Mouse (Mus musculus) ES-E14 (cell line): ENCODE results near the gene Fkbp4. TPM values are rescaled to one million over a fixed set of nuclear protein-coding genes. Genes with fewer than 3 reads are reported as not detected.

Experiments used
- DNase-seq: peaks from one replicate; pipeline ENCODE4 v3.0.0-alpha.2; 2013; ENCODE audit warnings: low read depth, low spot score
- H3K27ac ChIP-seq: 2 replicates; pipeline ENCODE4 v1.5.1; 2012; ENCODE audit warnings: low read depth, mild to moderate bottlenecking, low read length, moderate library complexity, mixed read lengths; ENCODE audit not compliant: poor library complexity, insufficient read depth, severe bottlenecking
- H3K36me3 ChIP-seq: 2 replicates; pipeline ENCODE4 v1.6.1; 2012; ENCODE audit warnings: mild to moderate bottlenecking, low read length, moderate library complexity, mixed read lengths; ENCODE audit not compliant: control insufficient read depth, poor library complexity, insufficient read depth, severe bottlenecking
- H3K4me1 ChIP-seq, 2 experiments: fragments of 150-350 bp in 1 of 2; sonication (generic) in 1 of 2; 2 replicates each; pipeline ENCODE4 v1.6.1; 2012; ENCODE audit warnings: low read length in 2 of 2, mild to moderate bottlenecking in 1 of 2, mixed read lengths in 1 of 2; ENCODE audit not compliant: control insufficient read depth in 2 of 2, insufficient read depth in 2 of 2, poor library complexity in 1 of 2
- H3K4me3 ChIP-seq, 2 experiments: fragments of 150-350 bp in 1 of 2; sonication (generic) in 1 of 2; 2 replicates each; pipeline ENCODE4 v1.5.1; 2012; ENCODE audit warnings: low read length in 2 of 2, low read depth in 1 of 2, mild to moderate bottlenecking in 1 of 2, mixed read lengths in 1 of 2; ENCODE audit not compliant: insufficient read depth in 1 of 2, poor library complexity in 1 of 2, severe bottlenecking in 1 of 2
- H3K9ac ChIP-seq: 2 replicates; pipeline ENCODE4 v1.6.1; 2012; ENCODE audit warnings: low read depth, mild to moderate bottlenecking, low read length, mixed read lengths; ENCODE audit not compliant: poor library complexity, insufficient read depth, severe bottlenecking
- H3K9me3 ChIP-seq: fragments of 150-350 bp; sonication (generic); 2 replicates; pipeline ENCODE4 v1.6.1; 2012; ENCODE audit warnings: low read depth, mild to moderate bottlenecking, low read length; ENCODE audit not compliant: control insufficient read depth, insufficient read depth
- CHD2 ChIP-seq: IDR thresholded peaks from 2 replicates; pipeline ENCODE4 v1.6.1; 2014; ENCODE audit warnings: mild to moderate bottlenecking, low read depth, low read length, inconsistent platforms
- HCFC1 ChIP-seq: IDR thresholded peaks from 2 replicates; pipeline ENCODE4 v1.6.1; 2012; ENCODE audit warnings: low read length, inconsistent platforms, borderline replicate concordance; ENCODE audit not compliant: insufficient read depth
- MAFK ChIP-seq: IDR thresholded peaks from 2 replicates; pipeline ENCODE4 v1.6.1; 2014; ENCODE audit warnings: mild to moderate bottlenecking, low read depth, low read length, inconsistent platforms; ENCODE audit not compliant: insufficient read depth
- ZC3H11A ChIP-seq: IDR thresholded peaks from 2 replicates; pipeline ENCODE4 v1.6.1; 2012; ENCODE audit warnings: low read depth, mild to moderate bottlenecking, inconsistent platforms, low read length, borderline replicate concordance
- ZNF384 ChIP-seq: IDR thresholded peaks from 2 replicates; pipeline ENCODE4 v1.6.1; 2012; ENCODE audit warnings: low read depth, low read length, inconsistent platforms
- in situ Hi-C, 2 experiments: fragments of 600-800 bp; cut with MboI; formaldehyde crosslinking; loops; one replicate each; pipeline ENCODE4 v1.15.1; 2025; ENCODE audit warnings: low sequenced_read_pairs in 2 of 2, inconsistent platforms in 1 of 2; ENCODE audit not compliant: unreplicated experiment in 2 of 2
- total RNA-seq: library from RNA; depleted of rRNA; stranded (reverse); fragments of 300-350 nt; gene quantifications from 2 replicates; pipeline ENCODE4 v1.2.3, GENCODE M21; 2012

Fkbp4 gene
- total RNA-seq, 1 experiment, result 396 TPM

DNA sequence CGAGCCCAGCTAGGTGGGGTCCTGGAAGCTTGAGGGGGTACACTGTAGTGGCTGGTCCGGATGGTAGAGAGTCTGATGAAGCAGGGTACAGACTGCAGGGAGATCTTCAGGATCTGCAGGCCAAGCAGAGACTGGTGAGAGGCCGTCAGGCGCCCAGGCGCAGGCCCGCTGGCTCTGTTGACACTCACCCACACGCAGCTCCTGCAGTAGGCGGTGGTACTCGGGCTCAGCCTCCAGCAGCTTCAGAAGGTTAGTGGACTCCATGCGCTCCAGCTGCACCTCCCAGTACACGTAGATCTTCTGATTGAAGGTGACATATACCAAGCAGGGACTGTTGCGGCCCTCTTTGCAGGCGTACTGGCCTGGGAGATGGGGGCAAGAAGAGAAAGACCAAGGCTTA lies 28.2 kb downstream of the Fkbp4 start:
- Histone ChIP-seq H3K4me1 (peaks cover 4 to 13% of the 10 kb centered on the region in 2 experiments; a peak in 2 of 4 replicates), H3K36me3 (peaks cover 40% of the 10 kb centered on the region), H3K4me3 (no peak overlapping the region), H3K9me3 (no peaks in the 10 kb centered on the region), H3K27ac (no peak overlapping the region), H3K9ac (no peak overlapping the region)
- DNase-seq, result no peak
- in situ Hi-C loops, result no loop called here
- TF ChIP-seq HCFC1, result no peak
- no peak for TF ChIP-seq MAFK
- no peak for TF ChIP-seq ZNF384
- TF ChIP-seq ZC3H11A, result no peak
- no peak for TF ChIP-seq CHD2

GRCm38 (mm10) chr6:128408544-128409125 lies 29.8 kb downstream of the Fkbp4 start:
- TF ChIP-seq MAFK (no peak), CHD2 (no peak), ZC3H11A (no peak), ZNF384 (no peak), HCFC1 (no peak)
- peaks cover 40% of the 10 kb centered on the region for H3K36me3 ChIP-seq

GRCm38 (mm10) chr6:128404708-128405107 lies 33.8 kb downstream of the Fkbp4 start:
- no peak overlapping the region for H3K27ac ChIP-seq
- H3K4me3 ChIP-seq, result no peak overlapping the region
- DNase-seq, result no peak
- no peaks in the 10 kb centered on the region for H3K9me3 ChIP-seq
- H3K4me1 ChIP-seq, result peaks cover 4 to 9% of the 10 kb centered on the region in 2 experiments; a peak in 2 of 4 replicates
- peaks cover 13% of the 10 kb centered on the region for H3K36me3 ChIP-seq
- no peak overlapping the region for H3K9ac ChIP-seq
- in situ Hi-C loops, result no loop called here
- no peak for TF ChIP-seq CHD2
- no peak for TF ChIP-seq ZC3H11A
- no peak for TF ChIP-seq HCFC1
- TF ChIP-seq ZNF384, result no peak
- no peak for TF ChIP-seq MAFK

More at GRCm38 (mm10) chr6:128408544-128409125, 29.8 kb downstream of the Fkbp4 start:
- in situ Hi-C loops, result no loop called here
- DNase-seq, result peak; percentile 24
- Histone ChIP-seq H3K9ac (no peak overlapping the region), H3K27ac (no peak overlapping the region), H3K9me3 (no peaks in the 10 kb centered on the region), H3K4me3 (no peak overlapping the region), H3K4me1 (peaks cover 4 to 13% of the 10 kb centered on the region in 2 experiments; a peak in 2 of 4 replicates)

GRCm38 (mm10) chr6:128399421-128400185 lies 38.9 kb downstream of the Fkbp4 start:
- TF ChIP-seq ZNF384 (no peak), HCFC1 (no peak), ZC3H11A (no peak), CHD2 (no peak), MAFK (no peak)
- no peak for DNase-seq
- in situ Hi-C loops, result no loop called here
- Histone ChIP-seq H3K9ac (no peak overlapping the region), H3K27ac (no peak overlapping the region), H3K4me3 (no peak overlapping the region), H3K9me3 (no peaks in the 10 kb centered on the region), H3K4me1 (no peaks in the 10 kb centered on the region), H3K36me3 (no peaks in the 10 kb centered on the region)
